Mouse (Mus musculus) right cerebral cortex, postnatal 10 days (tissue): ENCODE results near the gene Hsd11b1.

Experiments used
- DNase-seq, 2 experiments: peaks; one replicate each; pipeline ENCODE4 v3.0.0; 2021; ENCODE audit warnings: low spot score in 2 of 2

Gene Hsd11b1

GRCm38 (mm10) chr1:193201383-193201778, 62.5 kb downstream of the Hsd11b1 start, which contains the start of gene Traf3ip3:
TSS of gene Traf3ip3 (minus strand) at chr1:193201703.
- DNase-seq = peak in 1 of 2 experiments; percentile 47

- no peak for DNase-seq
Measured at GRCm38 (mm10) chr1:193200640-193201382, 63.1 kb downstream of the Hsd11b1 start.

- DNase-seq = no peak
Measured at GRCm38 (mm10) chr1:193198312-193198711, 65.6 kb downstream of the Hsd11b1 start.

GRCm38 (mm10) chr1:193197494-193198205, 66.2 kb downstream of the Hsd11b1 start:
- DNase-seq = no peak

GRCm38 (mm10) chr1:193195169-193195810, 68.6 kb downstream of the Hsd11b1 start:
- DNase-seq = no peak

GRCm38 (mm10) chr1:193194416-193195140, 69.3 kb downstream of the Hsd11b1 start:
- DNase-seq = no peak

- no peak for DNase-seq
Measured at GRCm38 (mm10) chr1:193191675-193192283, 72.1 kb downstream of the Hsd11b1 start.

GRCm38 (mm10) chr1:193189771-193190170, 74.1 kb downstream of the Hsd11b1 start:
- DNase-seq = no peak

- peak; percentile 47 to 53 for DNase-seq
Measured at GRCm38 (mm10) chr1:193189151-193189621, 74.7 kb downstream of the Hsd11b1 start.

- no peak for DNase-seq
Measured at GRCm38 (mm10) chr1:193188257-193188656, 75.6 kb downstream of the Hsd11b1 start.

GRCm38 (mm10) chr1:193181104-193181503, 82.8 kb downstream of the Hsd11b1 start:
- DNase-seq = no peak

GRCm38 (mm10) chr1:193174143-193174733, 89.6 kb downstream of the Hsd11b1 start:
- no peak for DNase-seq

- DNase-seq = no peak
Measured at GRCm38 (mm10) chr1:193173810-193174129, 90.1 kb downstream of the Hsd11b1 start.

- DNase-seq = peak; percentile 97 to 98
Measured at GRCm38 (mm10) chr1:193172991-193173809, 90.7 kb downstream of the Hsd11b1 start.
